Mouse (Mus musculus): ENCODE results near the gene Lnpep. TPM values are rescaled to one million over a fixed set of nuclear protein-coding genes. Genes with fewer than 3 reads are reported as not detected.
"Not testable (repeated sequence)": the region's sequence is repeated elsewhere in the genome, so short reads cannot be mapped to it uniquely, and the experiment has no call there.

Lnpep gene
- polyA plus RNA-seq, 1 experiment = 5.4 TPM

GRCm38 (mm10) chr17:17506677-17507076 is 118.2 kb downstream of the Lnpep start:
- no peak for DNase-seq (ENCODE audit: low read depth, low spot score)
- 89% methylated on average over 10 of the region's 10 CpGs for WGBS

GRCm38 (mm10) chr17:17499278-17499677 is 125.6 kb downstream of the Lnpep start:
- WGBS = 28% methylated on average over 3 of the region's 3 CpGs
- DNase-seq (ENCODE audit: low read depth, low spot score) = no peak

GRCm38 (mm10) chr17:17498848-17499247 is 126.0 kb downstream of the Lnpep start:
- no peak for DNase-seq (ENCODE audit: low read depth, low spot score)
- 5% methylated on average over 1 of the region's 1 CpGs for WGBS

DNA sequence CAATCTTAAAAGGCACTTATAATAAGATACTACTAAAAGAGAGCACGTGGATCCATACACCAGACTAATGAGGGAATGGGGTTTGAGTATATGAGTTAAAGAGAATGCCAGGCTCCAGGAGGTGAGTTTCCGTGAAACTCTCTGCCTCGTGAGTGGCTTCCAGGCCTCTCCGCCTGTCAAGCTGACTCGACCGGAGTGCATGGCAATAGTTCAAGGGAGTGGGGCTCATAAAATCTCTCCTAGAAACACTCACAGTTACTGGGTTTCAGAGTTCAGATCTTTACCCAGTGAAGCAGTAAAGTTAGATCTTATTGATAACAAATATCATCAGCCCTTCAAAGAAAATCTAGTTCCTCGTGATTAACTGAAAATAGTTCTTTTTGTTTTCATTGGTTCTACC is 128.1 kb downstream of the Lnpep start:
- 31% methylated on average over 7 of the region's 7 CpGs for WGBS
- DNase-seq (ENCODE audit: low read depth, low spot score) = peak; percentile 39

DNA sequence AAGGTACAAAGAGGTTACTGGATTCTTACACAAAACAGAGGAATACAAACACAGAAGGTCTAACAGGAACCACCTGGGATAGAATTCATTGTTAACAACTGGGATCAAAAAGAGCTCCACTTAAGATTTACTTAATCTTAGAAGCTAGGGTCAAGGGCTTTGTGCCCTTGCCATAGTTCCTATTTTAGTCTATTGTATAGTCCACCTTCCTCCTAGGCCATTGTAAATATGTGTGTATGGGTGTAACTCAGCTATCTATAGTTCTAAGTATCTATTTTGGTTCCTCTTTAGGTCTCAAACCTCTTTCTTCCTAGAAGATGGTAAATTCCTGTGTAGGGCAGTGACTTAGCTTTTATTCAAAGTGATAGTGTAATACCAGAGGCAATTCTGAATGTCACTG is 128.6 kb downstream of the Lnpep start:
- DNase-seq (ENCODE audit: low read depth, low spot score) = not testable (repeated sequence)

DNA sequence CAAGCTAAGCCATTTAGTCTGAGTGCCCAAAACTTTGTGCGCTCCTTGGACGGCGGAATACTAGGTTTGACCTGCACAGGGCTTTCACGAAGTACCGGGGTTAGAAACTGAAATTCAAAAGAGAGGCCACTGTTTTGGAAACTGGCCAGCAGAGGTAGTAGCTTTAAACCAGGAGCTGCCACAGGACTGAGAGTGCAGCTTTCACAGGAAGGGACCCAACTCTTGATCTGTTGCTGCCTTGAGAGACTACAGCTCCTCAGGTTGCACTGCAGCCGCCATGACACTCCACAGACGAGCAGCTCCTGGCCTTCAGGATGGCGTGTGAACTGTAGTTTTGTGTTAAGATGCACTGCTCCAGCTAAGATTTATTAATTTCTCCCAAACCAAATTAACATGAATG is 132.7 kb downstream of the Lnpep start:
- WGBS = 84% methylated on average over 8 of the region's 8 CpGs
- DNase-seq (ENCODE audit: low read depth, low spot score) = no peak

- WGBS = 29% methylated on average over 7 of the region's 7 CpGs
- no peak for DNase-seq (ENCODE audit: low read depth, low spot score)
Measured at GRCm38 (mm10) chr17:17491622-17492001, 133.2 kb downstream of the Lnpep start.

GRCm38 (mm10) chr17:17490820-17491621 is 133.8 kb downstream of the Lnpep start:
- WGBS = 61% methylated on average over 13 of the region's 15 CpGs
- no peak for DNase-seq (ENCODE audit: low read depth, low spot score)

DNA sequence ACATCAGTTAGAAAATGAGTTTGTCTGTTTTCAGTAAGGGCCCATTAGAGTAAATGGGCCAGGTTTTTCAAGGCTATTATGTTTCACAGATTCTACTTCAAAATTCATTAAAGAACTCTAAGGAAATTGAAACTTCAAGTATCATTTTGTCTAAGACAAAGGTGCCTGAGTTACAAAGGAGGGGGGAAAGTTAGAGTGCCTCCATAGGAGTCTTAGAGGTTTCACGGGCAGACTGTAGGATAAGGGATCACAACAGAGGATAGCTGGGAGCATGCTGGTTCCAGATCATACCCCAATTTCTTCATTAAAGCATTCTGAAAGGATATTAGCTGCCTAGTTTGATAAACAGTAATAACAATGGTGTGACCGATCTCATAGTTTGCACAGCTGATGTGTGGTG is 139.1 kb downstream of the Lnpep start:
- 65% methylated on average over 2 of the region's 2 CpGs for WGBS

More for the DNA sequence above, 139.1 kb downstream of the Lnpep start:
- no peak for DNase-seq (ENCODE audit: low read depth, low spot score)

Other genes with a start within 250 kb of the Lnpep start
- gene Lix1, start 222.4 kb downstream of the Lnpep start, polyA plus RNA-seq (2012; rRNA removed) = 0.23 and 0.27 TPM in 2 replicates
- gene Vmn2r90, start 78.7 kb upstream of the Lnpep start, polyA plus RNA-seq (2012; rRNA removed) = not detected in 2 replicates
- 7.7 and 8.3 TPM in 2 replicates for gene Spaca6, start 202.1 kb upstream of the Lnpep start, polyA plus RNA-seq (2012; rRNA removed)
- 0.17 and 0.19 TPM in 2 replicates for gene Has1, start 230.2 kb upstream of the Lnpep start, polyA plus RNA-seq (2012; rRNA removed)

Measured in large intestine, adult 2 months (tissue).